Mouse (Mus musculus) midbrain, embryonic 10.5 days (tissue): ENCODE results near the gene Gm28036. TPM values are rescaled to one million over a fixed set of nuclear protein-coding genes. Genes with fewer than 3 reads are reported as not detected.
A peak's percentile ranks its signal among the peaks of the same experiment; 100 is the strongest.
"Not testable (repeated sequence)": the region's sequence is repeated elsewhere in the genome, so short reads cannot be mapped to it uniquely, and the experiment has no call there.

Experiments
- DNase-seq: peaks from one replicate; pipeline ENCODE4 v3.0.0-alpha.2; 2017; ENCODE audit warnings: low spot score
- H3K27ac ChIP-seq: fragments of 300-500 bp; sonication (generic); replicated peaks from 2 replicates; pipeline ENCODE4 v1.5.1; 2016; ENCODE audit warnings: mild to moderate bottlenecking
- H3K27me3 ChIP-seq: fragments of 300-500 bp; sonication (generic); 2 replicates; pipeline ENCODE4 v1.6.1; 2016; ENCODE audit warnings: low read depth, mild to moderate bottlenecking; ENCODE audit not compliant: poor library complexity, severe bottlenecking
- H3K36me3 ChIP-seq: fragments of 300-500 bp; sonication (generic); 2 replicates; pipeline ENCODE4 v1.6.1; 2016; ENCODE audit warnings: mild to moderate bottlenecking, moderate library complexity
- H3K4me1 ChIP-seq: fragments of 300-500 bp; sonication (generic); 2 replicates; pipeline ENCODE4 v1.6.1; 2016
- H3K4me3 ChIP-seq: fragments of 300-500 bp; sonication (generic); 2 replicates; pipeline ENCODE4 v1.5.1; 2016; ENCODE audit warnings: mild to moderate bottlenecking, moderate library complexity
- H3K9me3 ChIP-seq: fragments of 300-500 bp; sonication (generic); replicated peaks from 2 replicates; pipeline ENCODE4 v1.6.1; 2016; ENCODE audit warnings: mild to moderate bottlenecking
- WGBS: fragments of 180-500 bp; shearing (Covaris S2); methylation state at CpG from one replicate; pipeline ENCODE4 v1.1.7; 2016; 5-methylcytosine and 5-hydroxymethylcytosine counted together
- polyA plus RNA-seq: library from polyadenylated mRNA; unstranded; fragments of >200 nt; fragmentation: Nextera tagmentation; extraction: Ambion mirVana; gene quantifications from 2 replicates; pipeline ENCODE4 v1.2.1, GENCODE M21; 2016

The Gm28036 gene
- polyA plus RNA-seq, 1 experiment from 2014 or later: 19.1 TPM

DNA sequence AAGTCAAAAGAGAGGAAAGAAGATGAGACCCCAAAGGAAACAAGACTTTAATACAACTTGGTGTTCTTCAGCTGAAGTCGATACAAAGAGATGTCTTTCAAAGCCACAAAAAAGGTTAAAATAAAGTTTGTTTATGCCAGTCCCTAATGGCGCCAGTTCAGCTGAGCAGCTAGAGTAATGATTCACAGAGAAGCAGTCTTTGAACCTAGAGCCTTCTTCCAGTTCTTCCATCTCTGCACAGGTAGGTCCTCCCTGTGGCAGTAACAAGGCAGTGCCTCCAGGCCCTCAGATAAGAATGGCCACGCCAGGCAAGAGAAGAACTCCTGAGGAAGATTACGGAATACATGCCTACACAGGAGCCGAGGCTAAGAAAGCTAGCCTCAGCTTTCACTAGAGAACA lies 3.2 kb downstream of the Gm28036 start:
- H3K9me3 ChIP-seq: no peaks in the 10 kb centered on the region
- H3K4me3 ChIP-seq: no peak overlapping the region
- H3K4me1 ChIP-seq: no peaks in the 10 kb centered on the region
- no peak overlapping the region for H3K27ac ChIP-seq
- no peak for DNase-seq
- WGBS: 90% methylated on average over 5 of the region's 5 CpGs
- no peaks in the 10 kb centered on the region for H3K27me3 ChIP-seq
- H3K36me3 ChIP-seq: peaks cover 46% of the 10 kb centered on the region

DNA sequence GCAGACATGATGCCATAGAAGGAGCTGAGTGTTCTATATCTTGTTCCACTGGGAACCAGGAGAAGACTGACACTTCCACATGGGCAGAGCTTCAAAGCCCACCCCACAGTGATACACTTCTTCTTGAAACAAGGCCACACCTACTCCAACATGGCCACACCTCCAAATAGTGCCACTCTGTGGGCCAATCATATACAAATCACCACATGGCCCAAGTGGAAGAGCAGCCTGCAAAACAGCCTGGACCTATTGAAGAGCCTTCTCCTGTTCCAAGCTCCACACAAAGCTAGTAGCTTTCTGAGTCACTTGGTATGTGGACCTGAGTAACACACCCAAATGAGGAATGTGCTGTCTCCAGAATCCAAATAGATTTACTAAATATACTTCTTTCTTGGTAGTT lies 7.3 kb downstream of the Gm28036 start:
- Histone ChIP-seq H3K27ac (no peak overlapping the region), H3K9me3 (no peaks in the 10 kb centered on the region), H3K27me3 (no peaks in the 10 kb centered on the region), H3K36me3 (peaks cover 15% of the 10 kb centered on the region), H3K4me1 (no peaks in the 10 kb centered on the region), H3K4me3 (no peak overlapping the region)
- DNase-seq: no peak

DNA sequence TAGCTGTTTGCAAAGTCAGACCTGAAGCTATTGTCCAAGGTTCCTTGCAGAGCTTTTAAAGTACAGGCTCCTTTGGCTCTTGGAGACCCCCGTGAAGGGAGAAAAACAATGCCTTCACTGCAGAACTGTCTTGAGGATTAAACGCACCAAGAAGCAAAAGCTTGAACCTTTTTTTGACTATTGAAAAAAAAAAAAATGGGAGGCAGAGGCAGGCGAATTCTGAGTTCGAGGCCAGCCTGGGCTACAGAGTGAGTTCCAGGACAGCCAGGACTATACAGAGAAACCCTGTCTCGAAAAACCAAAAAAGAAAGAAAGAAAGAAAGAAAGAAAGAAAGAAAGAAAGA lies 14.8 kb downstream of the Gm28036 start:
- not testable (repeated sequence) for DNase-seq
- H3K27ac ChIP-seq: peak overlapping the region; percentile 98
- WGBS: 29% methylated on average over 5 of the region's 5 CpGs

DNA sequence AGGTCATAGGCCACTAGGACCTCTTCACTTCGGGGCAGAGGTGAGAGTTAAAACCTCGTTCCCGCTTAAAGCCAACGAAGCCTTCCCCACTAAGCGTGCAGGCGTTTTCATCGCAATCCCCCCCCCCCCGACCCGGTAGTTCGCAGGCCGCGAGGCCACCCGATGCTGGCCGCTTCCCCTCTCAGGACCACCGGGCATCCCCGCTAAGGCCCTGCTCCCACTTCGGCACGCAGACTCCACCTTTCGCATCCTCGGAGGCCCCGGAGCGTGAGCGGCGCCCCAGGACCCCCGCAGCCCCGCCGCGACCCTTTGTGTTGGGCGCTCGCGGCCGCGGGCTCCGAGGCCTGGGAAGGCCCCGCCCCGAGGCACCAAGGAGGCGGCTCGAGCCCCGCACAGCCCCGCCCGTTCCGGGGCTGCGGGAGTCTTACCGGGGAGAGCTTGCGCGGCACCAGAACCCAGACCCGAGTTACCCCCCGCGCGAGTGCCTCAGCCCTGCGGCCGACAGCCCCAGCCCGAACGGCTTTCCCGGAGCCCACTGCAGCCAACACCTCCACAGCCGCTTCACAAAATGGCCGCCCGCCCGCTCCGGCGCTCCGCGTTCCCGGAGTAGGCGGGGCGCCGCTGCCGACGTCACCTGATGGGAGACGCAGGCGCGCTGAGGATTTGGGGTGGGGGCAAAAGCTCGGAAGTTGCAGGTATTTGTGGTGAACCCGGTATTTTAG lies 15.4 kb downstream of the Gm28036 start, which contains the start of the genes Cpne1 and Rbm12:
Cpne1 (minus strand) TSS at position 608 of the 722 bp plus-strand sequence.
Rbm12 (minus strand) TSS at position 621 of the 722 bp plus-strand sequence.
- WGBS: under 1% methylated on average over 74 of the region's 74 CpGs
- Histone ChIP-seq H3K4me3 (peak within 1 kb of the TSS; percentile 96), H3K36me3 (peaks cover 30% of the 10 kb centered on the region), H3K27ac (peak within 1 kb of the TSS; percentile 98), H3K9me3 (no peaks in the 10 kb centered on the region), H3K27me3 (no peaks in the 10 kb centered on the region), H3K4me1 (peaks cover 20% of the 10 kb centered on the region)
- peak; percentile 95 for DNase-seq

More for the DNA sequence above, 14.8 kb downstream of the Gm28036 start:
- peaks cover 25% of the 10 kb centered on the region for H3K36me3 ChIP-seq
- H3K4me3 ChIP-seq: peak overlapping the region; percentile 96
- H3K9me3 ChIP-seq, H3K27me3 ChIP-seq: not testable (repeated sequence)
- peaks cover 20% of the 10 kb centered on the region for H3K4me1 ChIP-seq

DNA sequence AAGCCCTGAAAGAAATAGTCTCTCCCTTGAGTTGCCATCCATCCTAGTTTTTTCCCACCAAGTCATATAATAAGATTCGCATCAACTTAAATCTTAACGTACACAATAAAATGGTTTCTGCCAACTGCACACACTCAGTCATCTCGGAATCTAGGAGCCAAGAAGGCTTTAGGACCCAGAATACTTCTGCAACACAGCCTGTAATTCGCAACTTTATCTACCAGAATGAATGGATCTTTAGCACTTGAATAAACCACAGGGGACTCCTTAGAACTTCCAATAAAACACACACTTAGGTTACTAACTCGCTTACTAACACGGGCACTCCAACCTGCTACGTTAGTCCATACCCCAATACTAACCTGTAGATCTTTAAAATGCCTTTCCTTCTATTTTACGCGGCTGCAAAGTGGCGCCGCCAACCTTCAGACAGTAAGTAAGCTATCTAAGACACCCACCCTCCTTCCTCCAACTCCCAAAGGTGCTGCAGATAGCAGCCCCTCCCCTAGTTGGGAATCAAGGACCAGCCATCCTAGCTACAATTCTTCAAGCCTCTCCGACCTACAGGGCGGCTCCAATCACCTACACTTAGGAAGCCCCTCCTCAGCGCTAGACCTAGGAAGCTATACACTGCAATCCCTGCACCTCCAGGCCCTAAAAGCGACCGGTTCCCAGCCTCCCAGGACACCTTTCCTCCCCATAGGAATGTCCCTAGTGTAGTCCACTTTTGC lies 16.1 kb downstream of the Gm28036 start:
- H3K36me3 ChIP-seq: peaks cover 35% of the 10 kb centered on the region
- H3K4me1 ChIP-seq: peaks cover 20% of the 10 kb centered on the region
- no peaks in the 10 kb centered on the region for H3K27me3 ChIP-seq
- H3K27ac ChIP-seq: peak overlapping the region; percentile 98
- peak overlapping the region; percentile 96 for H3K4me3 ChIP-seq
- H3K9me3 ChIP-seq: no peaks in the 10 kb centered on the region
- DNase-seq: no peak
- WGBS: under 1% methylated on average over 16 of the region's 16 CpGs

DNA sequence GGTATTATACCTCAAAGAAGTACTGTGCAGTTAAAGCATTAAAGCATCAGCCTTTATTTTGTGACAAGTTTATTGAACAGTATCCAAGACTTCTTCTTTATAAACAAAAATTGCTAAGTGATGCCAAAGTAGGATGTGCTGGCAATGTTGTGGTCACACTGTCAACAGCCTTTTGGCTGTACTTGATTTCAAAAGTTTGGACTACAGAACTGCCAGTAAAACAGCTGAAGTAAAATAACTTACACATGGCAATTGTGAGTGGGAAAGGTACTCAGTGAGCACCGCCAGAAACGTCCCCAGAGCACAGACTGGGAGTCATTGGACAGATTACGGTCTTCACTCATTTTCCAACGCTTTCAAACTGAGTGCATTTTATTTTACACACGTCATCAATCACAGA lies 35.0 kb downstream of the Gm28036 start:
- H3K36me3 ChIP-seq: peaks cover 83% of the 10 kb centered on the region
- no peak overlapping the region for H3K27ac ChIP-seq
- peaks cover 4% of the 10 kb centered on the region; the same call in 1 of the 2 replicates for H3K4me1 ChIP-seq
- no peak overlapping the region for H3K4me3 ChIP-seq
- H3K27me3 ChIP-seq: no peaks in the 10 kb centered on the region
- 94% methylated on average over 5 of the region's 5 CpGs for WGBS
- DNase-seq: no peak
- H3K9me3 ChIP-seq: no peaks in the 10 kb centered on the region

DNA sequence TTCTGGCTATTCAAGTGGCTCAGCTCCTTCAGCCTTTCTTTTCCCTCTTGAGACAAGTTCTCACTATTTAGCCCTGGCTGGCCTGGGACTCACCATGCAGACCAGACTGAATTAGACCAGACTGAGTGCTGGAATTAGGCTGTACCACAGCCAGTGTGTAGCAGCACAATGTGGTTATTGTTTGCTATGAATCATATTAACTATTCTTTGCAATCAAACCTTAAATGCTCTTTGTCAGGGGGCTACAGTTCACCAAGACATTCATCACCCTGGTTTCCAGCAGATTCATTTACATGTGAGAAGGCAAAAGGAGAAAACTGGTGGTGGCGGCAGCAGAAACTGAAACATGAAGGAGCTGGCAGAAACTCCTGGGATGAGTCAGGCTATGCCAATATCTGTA lies 37.1 kb downstream of the Gm28036 start:
- Histone ChIP-seq H3K4me3 (no peak overlapping the region), H3K9me3 (no peaks in the 10 kb centered on the region), H3K4me1 (peaks cover 4% of the 10 kb centered on the region; the same call in 1 of the 2 replicates), H3K27ac (no peak overlapping the region), H3K27me3 (no peaks in the 10 kb centered on the region), H3K36me3 (peaks cover 62% of the 10 kb centered on the region)
- 94% methylated on average over 1 of the region's 1 CpGs for WGBS
- no peak for DNase-seq

DNA sequence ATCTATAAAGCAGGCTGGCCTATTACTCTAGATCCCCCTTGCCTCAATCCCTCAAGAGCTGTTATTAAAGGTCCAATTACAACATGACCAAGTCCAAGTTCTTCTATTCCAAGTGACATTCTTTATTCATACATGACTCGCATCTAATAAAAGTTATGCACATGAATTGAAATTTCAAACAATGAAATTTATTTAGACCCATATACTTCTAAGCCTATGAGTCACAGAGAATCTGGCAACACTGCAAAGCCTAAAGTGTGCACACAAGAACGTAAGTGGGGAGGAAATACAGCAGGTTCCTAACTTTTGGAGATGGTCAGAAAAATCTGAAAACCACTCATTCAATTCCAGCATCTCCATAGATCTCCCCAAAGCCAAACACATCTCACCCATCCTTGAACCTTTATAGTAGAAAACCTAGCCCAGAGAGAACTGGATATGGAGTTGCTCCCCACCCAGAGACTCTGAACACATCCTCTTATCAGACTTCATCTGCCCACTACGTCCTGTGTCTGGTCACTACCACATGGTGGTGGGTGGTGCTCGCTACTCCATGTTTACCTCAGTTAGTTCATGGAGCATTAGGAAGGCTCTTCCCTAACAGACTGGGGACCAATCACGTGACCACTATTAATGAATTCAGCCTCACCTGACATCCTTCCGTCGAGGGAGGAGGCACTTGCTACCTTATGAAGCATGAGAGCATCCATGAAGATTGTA lies 39.3 kb downstream of the Gm28036 start:
- H3K36me3 ChIP-seq: peaks cover 50% of the 10 kb centered on the region
- H3K4me1 ChIP-seq: peaks cover 4% of the 10 kb centered on the region; the same call in 1 of the 2 replicates
- no peak overlapping the region for H3K4me3 ChIP-seq
- WGBS: 90% methylated on average over 7 of the region's 7 CpGs
- H3K27me3 ChIP-seq: no peaks in the 10 kb centered on the region
- no peaks in the 10 kb centered on the region for H3K9me3 ChIP-seq
- no peak overlapping the region for H3K27ac ChIP-seq
- no peak for DNase-seq

DNA sequence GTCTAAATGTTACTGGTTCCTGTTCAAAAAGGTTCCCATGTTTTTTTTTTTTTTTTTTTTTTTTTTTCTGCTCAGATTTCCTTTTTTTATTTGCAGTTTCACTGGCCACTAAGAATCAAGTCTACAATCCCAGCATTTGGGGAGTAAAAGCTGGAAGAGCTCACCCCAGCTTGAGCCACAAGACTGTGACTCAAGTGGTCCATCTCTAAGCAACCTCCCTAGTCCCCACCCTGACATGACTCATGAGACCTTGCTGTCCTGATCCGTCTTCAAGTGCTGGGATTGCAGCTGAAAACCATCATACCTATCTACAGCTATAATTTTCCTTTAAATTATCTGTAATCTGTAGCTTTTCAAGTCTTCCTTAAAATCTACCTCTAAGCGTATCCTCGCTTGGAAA lies 42.4 kb downstream of the Gm28036 start:
- Histone ChIP-seq H3K27ac (no peak overlapping the region), H3K4me1 (no peaks in the 10 kb centered on the region), H3K36me3 (peaks cover 25% of the 10 kb centered on the region), H3K4me3 (no peak overlapping the region), H3K9me3 (no peaks in the 10 kb centered on the region), H3K27me3 (no peaks in the 10 kb centered on the region)
- no peak for DNase-seq
- WGBS: 95% methylated on average over 3 of the region's 3 CpGs

DNA sequence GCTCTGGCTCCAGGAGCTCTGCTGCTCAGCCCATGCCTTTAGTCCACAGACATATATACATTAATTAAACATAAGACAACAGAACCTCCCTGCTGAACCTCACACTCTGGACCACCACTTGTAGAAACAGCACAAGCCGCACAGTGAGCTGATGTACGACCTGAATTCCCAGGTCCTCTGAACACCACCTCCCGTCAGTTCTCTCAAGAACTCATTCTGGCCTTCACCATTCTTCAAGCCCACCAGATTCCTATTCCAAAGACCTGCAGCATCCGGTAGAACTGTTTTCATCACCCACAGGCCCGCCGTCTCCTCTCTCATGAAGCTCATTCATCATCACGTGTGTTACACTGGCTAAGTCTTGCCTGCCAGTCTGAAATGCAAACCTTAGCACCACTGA lies 46.5 kb downstream of the Gm28036 start:
- WGBS: 94% methylated on average over 7 of the region's 7 CpGs
- Histone ChIP-seq H3K4me3 (no peak overlapping the region), H3K9me3 (no peaks in the 10 kb centered on the region), H3K4me1 (no peaks in the 10 kb centered on the region), H3K36me3 (peaks cover 43% of the 10 kb centered on the region), H3K27me3 (no peaks in the 10 kb centered on the region), H3K27ac (no peak overlapping the region)
- DNase-seq: no peak

DNA sequence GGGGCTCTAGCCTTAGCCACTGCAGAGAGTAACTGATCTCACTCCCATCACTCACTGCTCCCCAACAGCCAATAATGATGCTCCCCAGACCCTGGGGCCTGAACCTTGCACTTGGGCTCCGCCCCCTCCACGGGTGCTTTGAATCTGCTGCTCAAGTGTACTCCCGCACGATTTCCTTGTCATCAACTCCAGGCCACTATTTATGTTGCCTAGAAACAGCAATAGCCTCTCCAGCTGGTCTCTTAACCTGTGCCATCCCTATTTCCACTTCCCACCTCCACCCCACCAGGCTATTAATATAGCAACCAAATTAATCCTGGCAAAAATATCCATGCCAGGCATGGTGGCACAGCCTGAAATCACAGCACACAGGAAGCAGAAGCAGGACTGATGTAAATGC lies 47.2 kb downstream of the Gm28036 start:
- 81% methylated on average over 4 of the region's 4 CpGs for WGBS
- no peak for DNase-seq
- Histone ChIP-seq H3K36me3 (peaks cover 50% of the 10 kb centered on the region), H3K27me3 (no peaks in the 10 kb centered on the region), H3K4me1 (no peaks in the 10 kb centered on the region), H3K27ac (no peak overlapping the region), H3K4me3 (no peak overlapping the region), H3K9me3 (no peaks in the 10 kb centered on the region)

DNA sequence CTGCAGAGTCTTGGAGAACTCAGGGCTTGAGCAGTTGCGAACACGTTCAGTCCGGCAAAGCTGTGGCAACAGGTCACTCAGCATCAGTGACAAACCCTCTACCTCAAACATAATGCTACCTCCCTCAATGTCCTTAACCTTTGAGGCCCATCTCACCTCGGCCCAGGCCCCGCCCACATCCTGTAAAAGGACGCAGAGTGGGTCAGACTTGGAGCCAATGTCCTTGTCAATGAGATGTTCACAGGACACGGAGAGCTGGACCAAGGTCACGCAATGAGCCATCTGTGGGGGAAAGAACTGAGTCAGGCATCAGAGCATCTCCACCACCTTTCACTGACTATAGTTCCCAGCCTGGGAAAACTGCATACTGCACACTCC lies 47.7 kb downstream of the Gm28036 start:
- WGBS: 92% methylated on average over 8 of the region's 8 CpGs
- no peaks in the 10 kb centered on the region for H3K27me3 ChIP-seq
- peaks cover 55% of the 10 kb centered on the region for H3K36me3 ChIP-seq
- peak; percentile 8 for DNase-seq
- H3K4me1 ChIP-seq: no peaks in the 10 kb centered on the region
- no peaks in the 10 kb centered on the region for H3K9me3 ChIP-seq
- no peak overlapping the region for H3K27ac ChIP-seq
- no peak overlapping the region for H3K4me3 ChIP-seq
